Mouse (Mus musculus) kidney, adult 2 months (tissue): ENCODE measurements at regions not wholly inside any gene's neighbourhood (a gene's known extent, or its start where the extent isn't known, plus 50 kb on each side); places are given as distances from the start of the nearest gene placed in this dataset.

ENCODE experiments used
- DNase-seq: peaks from one replicate; pipeline ENCODE4 v3.0.0; 2021
- H3K27ac ChIP-seq: fragments of 200-500 bp; 2 replicates; pipeline ENCODE4 v1.5.1; 2012; ENCODE audit warnings: low read depth, low read length, control low read depth, inconsistent platforms; ENCODE audit not compliant: insufficient read depth
- H3K27me3 ChIP-seq: fragments of 200-500 bp; replicated peaks from 2 replicates; pipeline ENCODE4 v1.6.1; 2012; ENCODE audit warnings: mild to moderate bottlenecking, moderate library complexity, low read length, inconsistent platforms; ENCODE audit not compliant: control insufficient read depth, insufficient read depth
- H3K36me3 ChIP-seq: fragments of 200-500 bp; 2 replicates; pipeline ENCODE4 v1.6.1; 2012; ENCODE audit warnings: mild to moderate bottlenecking, moderate library complexity, low read length, inconsistent platforms; ENCODE audit not compliant: control insufficient read depth, insufficient read depth
- H3K4me1 ChIP-seq: fragments of 200-500 bp; 2 replicates; pipeline ENCODE4 v1.6.1; 2011; ENCODE audit warnings: low read length; ENCODE audit not compliant: control insufficient read depth, insufficient read depth
- H3K4me3 ChIP-seq: fragments of 200-500 bp; 2 replicates; pipeline ENCODE4 v1.5.1; 2011; ENCODE audit warnings: mild to moderate bottlenecking, low read depth, low read length, control low read depth; ENCODE audit not compliant: insufficient read depth
- CTCF ChIP-seq: fragments of 200-500 bp; conservative IDR thresholded peaks from 2 replicates; pipeline ENCODE4 v1.5.1; 2011; ENCODE audit warnings: low read depth, mild to moderate bottlenecking, control low read depth, low read length, moderate library complexity, mixed read lengths; ENCODE audit not compliant: insufficient read depth, insufficient read length
- POLR2A ChIP-seq: fragments of 200-500 bp; IDR thresholded peaks from one replicate; pipeline ENCODE4 v1.6.1; 2011; ENCODE audit warnings: low read depth, low read length, control low read depth
- WGBS: fragments of 180-500 bp; shearing (Covaris S2); methylation state at CpG from one replicate; pipeline ENCODE4 v1.1.7; 2018; 5-methylcytosine and 5-hydroxymethylcytosine counted together

- 77% methylated on average over 25 of the region's 25 CpGs for WGBS
Observed at GRCm38 (mm10) chr12:106308956-106309610, 299.1 kb downstream of the Vrk1 start.

GRCm38 (mm10) chr12:106310171-106310570, 300.1 kb downstream of the Vrk1 start:
- 60% methylated on average over 6 of the region's 6 CpGs for WGBS

More at GRCm38 (mm10) chr12:106308956-106309610, 299.1 kb downstream of the Vrk1 start:
- Histone ChIP-seq H3K27me3 (0 out of 2 replicates have a peak, but pooled peaks cover 1% of the 10 kb centered on the region), H3K4me1 (no peaks in the 10 kb centered on the region), H3K4me3 (no peak overlapping the region), H3K36me3 (no peaks in the 10 kb centered on the region), H3K27ac (no peak overlapping the region)
- no peak for DNase-seq
- TF ChIP-seq CTCF, result no peak
- TF ChIP-seq POLR2A, result no peak

DNA sequence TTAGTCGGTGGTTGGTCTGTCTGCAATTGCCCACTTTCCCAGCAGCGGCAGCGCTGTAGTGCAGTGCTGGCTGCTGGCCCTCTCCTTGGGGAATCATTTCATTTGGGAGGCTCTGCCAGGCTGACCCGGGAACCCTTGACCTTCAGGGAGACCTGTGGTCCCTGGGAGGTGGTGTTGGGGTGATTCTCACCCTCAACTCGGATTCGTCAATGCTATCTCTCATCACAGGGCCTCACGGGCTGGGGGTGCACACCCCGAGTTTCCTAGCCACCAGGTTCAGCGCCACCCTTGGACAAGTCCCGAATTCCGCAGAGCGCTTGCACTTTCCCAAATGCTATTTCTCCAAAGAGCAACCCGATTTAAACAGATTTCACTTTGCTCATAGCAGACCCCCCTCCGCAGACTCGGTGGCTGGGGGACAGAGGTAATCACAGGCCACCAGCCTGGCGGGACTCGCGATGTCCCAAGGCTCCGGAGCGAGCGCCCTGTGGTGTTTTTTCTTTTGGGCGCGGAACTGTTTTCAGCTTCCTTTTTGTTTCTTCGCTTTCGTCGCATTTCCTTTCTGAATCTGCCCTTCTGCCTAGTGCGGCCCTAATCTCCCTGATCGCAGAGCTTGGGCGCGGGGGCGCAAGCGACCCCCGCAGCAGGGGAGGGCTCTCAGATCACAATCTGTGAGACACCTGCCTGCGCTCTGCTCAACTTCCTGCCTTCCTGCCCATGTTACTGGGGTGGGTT, 300.7 kb downstream of the Vrk1 start:
- H3K4me1 ChIP-seq, result no peaks in the 10 kb centered on the region
- no peaks in the 10 kb centered on the region for H3K27me3 ChIP-seq
- no peak for DNase-seq
- no peak overlapping the region for H3K4me3 ChIP-seq
- H3K27ac ChIP-seq, result no peak overlapping the region
- H3K36me3 ChIP-seq, result no peaks in the 10 kb centered on the region
- WGBS, result 2% methylated on average over 34 of the region's 34 CpGs
- TF ChIP-seq POLR2A (no peak), CTCF (no peak)

More at GRCm38 (mm10) chr12:106310171-106310570, 300.1 kb downstream of the Vrk1 start:
- no peak for DNase-seq
- TF ChIP-seq POLR2A (no peak), CTCF (no peak)
- Histone ChIP-seq H3K36me3 (no peaks in the 10 kb centered on the region), H3K4me1 (no peaks in the 10 kb centered on the region), H3K4me3 (no peak overlapping the region), H3K27me3 (0 out of 2 replicates have a peak, but pooled peaks cover 1% of the 10 kb centered on the region), H3K27ac (no peak overlapping the region)

DNA sequence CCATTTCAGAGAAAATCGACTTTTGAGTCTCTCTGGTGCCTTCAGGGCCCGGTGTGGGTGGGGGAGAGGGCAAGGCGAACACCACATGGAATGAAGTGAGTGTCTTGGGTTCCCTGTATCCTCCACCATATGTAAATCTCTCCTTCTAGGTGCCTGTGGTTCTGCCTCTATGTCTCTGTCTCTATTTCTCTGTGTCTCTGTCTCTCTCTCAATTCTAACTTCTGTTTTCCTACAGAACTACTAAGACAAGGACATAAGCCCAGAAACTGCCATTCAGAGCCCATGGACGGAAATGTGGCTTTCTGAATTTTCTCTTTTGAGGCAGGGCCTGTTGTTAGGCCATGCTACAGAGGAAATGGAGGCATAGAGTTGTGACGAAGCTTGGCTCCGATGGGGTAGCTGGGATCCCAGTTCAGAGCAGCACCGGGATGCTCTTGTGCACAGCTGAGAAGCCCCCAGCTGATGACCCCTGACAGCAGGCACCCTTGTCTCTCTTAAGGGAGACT, 301.3 kb downstream of the Vrk1 start:
- Histone ChIP-seq H3K4me3 (no peak overlapping the region), H3K4me1 (no peaks in the 10 kb centered on the region), H3K27me3 (no peaks in the 10 kb centered on the region), H3K36me3 (no peaks in the 10 kb centered on the region), H3K27ac (no peak overlapping the region)
- DNase-seq, result no peak
- TF ChIP-seq POLR2A (no peak), CTCF (no peak)
- 56% methylated on average over 7 of the region's 7 CpGs for WGBS

DNA sequence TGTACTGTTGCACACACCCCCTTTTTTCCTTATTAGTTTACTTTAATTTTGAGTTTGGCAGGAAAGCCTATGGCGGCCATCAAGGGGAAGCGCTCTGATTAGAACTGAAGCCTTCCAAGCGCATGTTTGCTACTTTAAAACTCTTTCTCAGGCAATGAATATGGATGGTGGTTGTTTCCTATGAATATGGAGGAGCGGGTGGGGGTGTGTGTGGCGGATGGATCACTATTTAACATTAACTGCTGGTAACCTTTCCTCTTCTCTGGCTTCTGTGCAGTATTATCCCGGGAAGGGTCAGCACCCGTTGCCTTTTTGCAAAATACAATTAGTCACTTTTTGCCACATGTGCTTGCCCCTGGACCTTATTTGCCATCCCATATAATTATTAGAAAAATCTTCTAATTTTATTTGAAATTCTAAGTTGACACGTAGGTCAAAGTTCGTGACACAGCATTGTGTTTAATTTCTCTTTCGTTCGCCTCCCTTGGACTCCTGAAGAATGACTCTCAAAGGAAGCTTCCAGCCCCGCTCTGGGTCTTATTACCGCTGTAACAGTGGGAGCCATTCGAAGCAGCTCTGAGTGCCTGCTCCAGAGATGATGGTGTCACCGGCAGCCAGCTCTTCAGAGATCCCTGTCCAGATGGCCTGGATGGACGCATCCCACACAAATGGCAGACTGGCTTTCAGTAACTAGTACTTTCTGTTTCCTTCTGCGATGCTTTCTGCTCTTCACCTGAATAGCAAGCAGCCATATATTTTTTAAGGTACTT, 302.0 kb downstream of the Vrk1 start:
- TF ChIP-seq POLR2A (no peak), CTCF (no peak)
- DNase-seq, result no peak
- no peaks in the 10 kb centered on the region for H3K36me3 ChIP-seq
- no peaks in the 10 kb centered on the region for H3K27me3 ChIP-seq
- WGBS, result 69% methylated on average over 17 of the region's 17 CpGs
- no peaks in the 10 kb centered on the region for H3K4me1 ChIP-seq
- no peak overlapping the region for H3K27ac ChIP-seq
- no peak overlapping the region for H3K4me3 ChIP-seq

- Histone ChIP-seq H3K27ac (no peak overlapping the region), H3K36me3 (no peaks in the 10 kb centered on the region), H3K4me3 (no peak overlapping the region), H3K27me3 (no peaks in the 10 kb centered on the region), H3K4me1 (no peaks in the 10 kb centered on the region)
- no peak for TF ChIP-seq POLR2A
- TF ChIP-seq CTCF, result no peak
- no peak for DNase-seq
- 82% methylated on average over 16 of the region's 16 CpGs for whole genome bisulfite sequencing
Observed at GRCm38 (mm10) chr12:106317738-106318137, 307.7 kb downstream of the Vrk1 start.
